Mouse (Mus musculus) lung, postnatal 25 days (tissue): ENCODE data around the gene Syt16.

ENCODE experiments used
- DNase-seq: peaks from one replicate; pipeline ENCODE4 v3.0.0; 2022; ENCODE audit warnings: low spot score

The Syt16 gene

GRCm38 (mm10) chr12:73997297-73998127 lies at the start of gene Syt16:
Syt16 (plus strand) TSS chr12:73997661.
- DNase-seq = no peak

- DNase-seq = no peak
Measured at GRCm38 (mm10) chr12:73948415-73948814, 49.0 kb upstream of the Syt16 start.

- DNase-seq = peak; percentile 17
Measured at GRCm38 (mm10) chr12:73949318-73950058, 48.0 kb upstream of the Syt16 start.

- DNase-seq = peak; percentile 20
Measured at GRCm38 (mm10) chr12:73952879-73953278, 44.6 kb upstream of the Syt16 start.

GRCm38 (mm10) chr12:73953420-73954186 lies 43.9 kb upstream of the Syt16 start:
- no peak for DNase-seq

GRCm38 (mm10) chr12:73954785-73955184 lies 42.7 kb upstream of the Syt16 start:
- DNase-seq = no peak

- no peak for DNase-seq
Measured at GRCm38 (mm10) chr12:73957676-73958075, 39.8 kb upstream of the Syt16 start.

DNA sequence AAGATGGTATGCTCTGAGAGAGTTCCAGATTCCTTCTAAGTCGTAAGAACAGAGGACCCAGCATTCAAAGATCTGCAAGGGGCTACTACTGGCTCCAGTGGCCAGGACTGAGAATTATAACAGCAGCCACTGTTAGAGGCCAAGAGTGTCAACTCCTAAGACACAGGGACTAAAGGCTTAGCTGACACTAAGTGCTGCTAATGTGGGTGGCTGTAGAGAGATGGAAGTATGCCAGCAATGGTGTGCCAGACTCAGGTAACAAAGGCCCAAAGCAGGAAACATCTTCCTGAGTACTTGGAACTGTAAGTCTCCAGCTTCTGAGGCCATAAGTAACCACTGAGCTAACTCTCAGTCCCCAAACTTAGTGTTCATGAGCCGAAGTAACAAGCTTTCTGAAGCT lies 38.6 kb upstream of the Syt16 start:
- no peak for DNase-seq

DNA sequence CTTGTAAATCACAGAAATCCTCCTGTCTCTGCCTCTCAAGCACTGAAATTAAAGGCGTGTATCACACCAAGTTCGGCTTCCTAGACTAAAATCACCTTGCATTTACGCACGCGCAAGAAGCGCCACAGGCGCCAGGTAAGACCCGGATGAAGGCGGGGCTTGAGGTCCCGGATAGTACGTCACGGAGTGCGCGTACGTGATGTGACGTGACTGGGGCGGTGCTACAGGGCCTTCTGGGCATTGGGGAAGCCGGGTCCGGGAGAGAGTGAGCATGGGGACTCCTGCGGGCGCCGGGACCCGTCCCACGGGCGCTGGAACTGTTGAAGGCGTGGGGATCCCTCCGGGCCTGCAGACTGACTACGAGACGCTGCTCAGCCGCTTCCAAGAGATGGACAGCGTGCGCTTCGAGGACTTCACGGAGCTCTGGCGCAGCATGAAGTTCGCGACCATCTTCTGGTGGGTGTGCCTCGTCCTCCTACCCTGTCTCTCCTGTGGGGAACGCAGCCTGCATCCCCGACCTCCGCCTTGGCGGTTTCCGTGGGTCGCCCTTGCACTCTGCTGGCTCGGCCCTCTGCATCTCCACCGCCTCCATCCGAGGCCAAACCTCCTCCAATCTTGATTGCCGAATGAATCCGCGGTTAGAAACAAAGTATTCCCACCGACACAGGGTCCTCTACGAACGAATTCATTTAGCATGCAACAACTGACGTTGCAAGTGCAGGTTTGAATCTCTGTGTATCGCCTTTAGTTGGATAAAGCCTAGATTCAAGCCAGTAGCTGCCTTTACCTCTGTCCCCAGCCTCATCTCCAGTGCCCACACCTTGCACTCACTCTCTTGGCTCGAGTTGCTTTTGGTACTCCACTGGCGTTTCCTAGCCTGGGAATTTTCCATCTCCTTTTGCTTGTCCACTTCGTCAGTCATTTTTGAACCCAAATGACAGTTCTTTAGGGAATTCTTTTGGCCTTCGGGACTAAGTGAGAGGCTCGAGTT lies 32.9 kb upstream of the Syt16 start, which contains the start of gene Snapc1:
Snapc1 (plus strand) TSS at position 191 of the 991 bp plus-strand sequence.
- DNase-seq = peak; percentile 97

DNA sequence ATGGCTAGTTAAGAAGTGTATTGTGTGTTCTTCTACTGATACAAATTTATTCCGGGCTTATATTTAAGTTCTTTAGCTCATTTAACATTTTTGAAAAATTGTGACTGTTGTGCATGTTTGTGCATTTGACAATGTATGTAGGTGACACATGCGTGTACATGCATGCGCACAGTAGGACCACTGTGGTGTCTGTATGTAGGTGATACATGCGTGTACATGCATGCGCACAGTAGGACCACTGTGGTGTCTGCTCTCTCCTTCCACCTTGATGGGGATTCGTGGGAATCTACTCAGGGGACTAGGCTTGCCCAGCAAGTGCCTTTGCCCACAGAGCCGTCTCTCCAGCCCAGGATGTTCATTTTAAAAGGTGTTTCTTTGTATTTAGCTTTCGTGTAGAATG lies 28.3 kb upstream of the Syt16 start:
- DNase-seq = no peak

GRCm38 (mm10) chr12:73974584-73974983 lies 22.9 kb upstream of the Syt16 start:
- DNase-seq = no peak

- no peak for DNase-seq
Measured at GRCm38 (mm10) chr12:73978144-73978543, 19.3 kb upstream of the Syt16 start.

DNA sequence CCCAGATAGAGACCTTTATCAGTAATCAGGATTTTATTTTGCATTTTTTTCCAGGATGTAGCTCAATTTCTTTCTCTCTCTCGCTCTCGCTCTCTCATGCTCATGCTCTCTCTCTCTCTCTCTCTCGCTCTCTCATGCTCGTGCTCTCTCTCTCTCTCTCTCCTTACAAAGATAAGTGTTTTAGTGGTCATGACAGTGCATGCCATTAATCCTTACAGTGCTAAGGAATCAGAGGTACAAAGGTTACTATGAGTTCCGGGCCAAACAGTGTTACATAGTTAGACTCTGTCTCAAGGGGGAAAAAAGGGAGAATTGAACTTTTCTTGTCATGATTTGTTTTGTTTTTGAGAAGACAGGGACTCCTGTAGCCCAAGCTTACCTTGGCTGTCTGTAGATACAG lies 17.8 kb upstream of the Syt16 start:
- DNase-seq = no peak

DNA sequence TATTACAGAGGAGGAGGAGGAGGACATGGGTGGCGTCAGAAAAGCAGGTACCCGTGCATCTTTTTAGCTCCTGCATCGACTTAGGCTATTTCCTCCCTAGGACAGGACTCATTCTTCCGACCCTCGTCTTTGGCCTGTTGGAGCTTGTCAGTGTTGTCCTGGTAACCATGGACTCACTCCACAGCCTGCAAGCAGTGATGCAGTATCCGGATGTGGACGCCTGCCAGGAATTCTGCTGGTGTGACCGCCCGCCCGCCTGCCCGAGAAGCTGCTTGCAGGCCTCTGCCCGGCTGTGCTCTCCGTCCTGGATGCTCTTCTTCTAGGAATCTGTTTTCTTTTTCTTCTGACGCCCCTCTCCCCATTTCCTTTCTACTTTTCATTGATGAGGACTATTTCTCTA lies 14.9 kb upstream of the Syt16 start:
- peak; percentile 29 for DNase-seq

DNA sequence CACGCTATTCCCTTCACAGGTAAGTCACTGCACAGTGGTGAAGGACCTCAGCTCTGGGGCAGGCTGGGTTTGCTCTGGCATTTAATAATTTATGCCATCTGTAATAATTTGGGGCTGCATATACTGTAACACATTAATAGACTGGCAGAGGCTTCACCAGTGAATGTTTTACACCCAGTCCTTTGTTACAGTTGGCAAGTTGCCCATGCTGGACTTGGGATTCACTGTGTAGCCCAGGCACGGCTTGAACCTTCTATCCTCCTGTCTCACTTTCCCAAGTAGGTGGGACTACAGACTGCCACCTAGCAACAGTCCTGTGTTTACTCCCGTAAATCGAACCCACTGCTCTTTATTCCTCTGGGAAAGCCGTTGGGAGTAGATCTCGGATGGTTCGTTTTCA lies 11.2 kb upstream of the Syt16 start:
- DNase-seq = no peak

GRCm38 (mm10) chr12:73988393-73989008 lies 9.0 kb upstream of the Syt16 start:
- DNase-seq = no peak

- DNase-seq = peak; percentile 21
Measured at GRCm38 (mm10) chr12:73989594-73989993, 7.9 kb upstream of the Syt16 start.

DNA sequence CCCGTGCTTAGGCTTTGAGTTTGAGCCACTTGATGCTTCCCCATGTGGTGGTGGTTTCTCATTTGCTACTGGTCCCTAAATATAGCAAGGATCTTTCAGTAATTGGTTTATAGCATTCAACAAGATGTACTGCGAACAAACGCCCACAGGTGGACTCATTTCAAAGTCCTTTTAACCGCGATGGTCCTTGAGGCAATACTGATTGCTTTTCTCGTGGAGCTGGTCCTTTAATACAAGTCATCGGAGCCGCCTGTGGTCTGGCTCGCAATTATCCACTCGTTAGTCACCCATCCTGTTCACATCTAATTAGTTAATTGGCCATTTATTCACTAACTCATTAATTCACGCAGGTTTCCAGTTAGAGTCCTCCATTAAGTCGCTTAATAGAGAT lies 560 bp upstream of the Syt16 start:
- no peak for DNase-seq

GRCm38 (mm10) chr12:73998128-73998456 lies 631 bp downstream of the Syt16 start:
- DNase-seq = no peak

DNA sequence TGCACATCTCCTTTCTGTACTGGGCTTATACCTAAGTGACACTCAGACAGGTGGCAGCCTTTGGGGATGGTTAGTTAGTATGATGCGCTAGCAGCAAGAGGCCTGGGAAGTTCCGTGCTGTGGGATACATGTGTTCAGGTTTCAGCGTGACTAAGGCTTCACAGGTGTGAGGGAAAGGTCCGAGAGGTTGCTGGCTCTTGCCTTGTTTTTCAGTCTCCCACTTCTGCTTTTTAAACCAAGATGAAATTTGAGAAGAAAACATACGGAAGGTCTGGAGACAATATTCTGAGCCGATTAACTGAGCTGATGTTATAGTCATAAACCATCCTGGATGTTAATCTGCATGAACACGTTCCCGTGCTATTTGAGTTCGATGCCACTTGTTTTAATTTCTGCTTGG lies 5.0 kb downstream of the Syt16 start:
- no peak for DNase-seq

DNA sequence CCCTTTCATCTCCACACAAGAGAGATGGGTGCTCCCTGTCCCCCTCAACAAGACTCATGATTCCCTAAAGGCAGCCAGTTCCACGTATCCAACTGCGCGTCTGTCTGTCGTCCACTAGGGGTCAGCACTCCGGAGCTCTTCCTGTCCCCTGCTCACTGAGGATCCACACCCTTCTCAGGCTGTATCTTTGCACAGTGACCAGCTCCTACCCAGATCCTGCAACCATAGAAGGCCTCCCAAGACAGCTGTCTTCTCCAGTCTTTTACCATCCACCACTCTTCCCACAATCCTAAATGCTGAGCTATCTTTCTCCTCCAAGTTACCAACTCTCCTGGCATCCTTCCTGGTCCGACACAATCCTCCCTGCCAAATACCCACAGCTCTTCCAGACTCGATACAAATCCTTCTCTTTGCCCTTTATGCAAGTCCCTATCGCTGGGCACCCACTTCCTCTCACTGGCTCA lies 12.0 kb downstream of the Syt16 start:
- peak; percentile 14 for DNase-seq
